Mouse (Mus musculus): ENCODE results near the gene Cnpy3.

DNA sequence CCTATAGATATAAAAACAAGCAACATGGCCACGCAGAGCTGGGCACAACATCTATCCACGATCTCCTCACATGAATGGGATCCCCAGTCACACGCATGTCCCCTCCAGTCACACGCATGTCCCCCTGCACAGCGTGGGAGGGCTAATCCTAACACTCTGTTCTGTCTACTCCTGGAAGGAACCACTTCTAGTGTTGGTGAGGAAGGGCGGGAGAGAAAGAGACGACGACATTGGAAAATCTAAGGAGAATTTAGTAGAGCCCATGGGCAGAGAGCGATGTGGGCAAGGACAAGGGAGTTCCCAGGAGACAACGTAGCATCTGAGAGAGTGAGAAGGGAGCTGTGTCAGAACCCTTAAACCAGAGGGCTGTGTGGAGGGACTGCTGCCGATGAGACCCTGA is 18.5 kb upstream of the Cnpy3 start:
- TF ChIP-seq CTCF (IDR thresholded peaks at IDR 0.05; ENCODE audit: borderline replicate concordance, insufficient read depth, low read length) (no peak), POLR2A (IDR thresholded peaks at IDR 0.05; ENCODE audit: low read depth, low read length) (no peak)

All from embryonic fibroblast, embryonic 13.5 days (primary cell).